Mouse (Mus musculus): ENCODE data around the gene Sdhaf1. TPM values are rescaled to one million over a fixed set of nuclear protein-coding genes. Genes with fewer than 3 reads are reported as not detected.

The Sdhaf1 gene
- polyA plus RNA-seq, 1 experiment from 2014 or later = 14.4 TPM

- Histone ChIP-seq H3K4me2 (replicated peaks; ENCODE audit: low read depth, low read length) (no peak overlapping the region), H3K4me3 (ENCODE audit: low read depth, low read length) (no peak overlapping the region), H3K9me3 (ENCODE audit: control insufficient read depth, low read depth, low read length) (no peaks in the 10 kb centered on the region), H3K27ac (ENCODE audit: low read length) (no peak overlapping the region), H3K36me3 (ENCODE audit: control insufficient read depth, insufficient read depth, low read length) (peaks cover 11% of the 10 kb centered on the region; the same call in 1 of the 2 replicates), H3K4me1 (ENCODE audit: control insufficient read depth, insufficient read depth, low read length) (peaks cover 19% of the 10 kb centered on the region), H3K9ac (replicated peaks; ENCODE audit: low read depth, low read length) (no peak overlapping the region), H3K27me3 (ENCODE audit: control insufficient read depth, insufficient read depth, low read length) (no peaks in the 10 kb centered on the region)
- ATAC-seq (ENCODE audit: insufficient number of reproducible peaks, insufficient read depth, low FRiP score, low read depth) = no peak
- 90% methylated on average over 12 of the region's 12 CpGs for WGBS
These were observed 13.6 kb downstream of the Sdhaf1 start for GRCm38 (mm10) chr7:30310136-30310535.

GRCm38 (mm10) chr7:30309395-30310129, 14.1 kb downstream of the Sdhaf1 start:
- Histone ChIP-seq H3K27ac (ENCODE audit: low read length) (no peak overlapping the region; the same call in 1 of the 2 replicates), H3K9me3 (ENCODE audit: control insufficient read depth, low read depth, low read length) (no peaks in the 10 kb centered on the region), H3K4me2 (replicated peaks; ENCODE audit: low read depth, low read length) (peak overlapping the region; percentile 88), H3K9ac (replicated peaks; ENCODE audit: low read depth, low read length) (peak overlapping the region; percentile 67; the same call in 1 of the 2 replicates), H3K36me3 (ENCODE audit: control insufficient read depth, insufficient read depth, low read length) (peaks cover 11% of the 10 kb centered on the region; the same call in 1 of the 2 replicates), H3K4me1 (ENCODE audit: control insufficient read depth, insufficient read depth, low read length) (peaks cover 16% of the 10 kb centered on the region), H3K4me3 (ENCODE audit: low read depth, low read length) (peak overlapping the region; percentile 57), H3K27me3 (ENCODE audit: control insufficient read depth, insufficient read depth, low read length) (no peaks in the 10 kb centered on the region)
- 59% methylated on average over 15 of the region's 15 CpGs for WGBS
- no peak for ATAC-seq (ENCODE audit: insufficient number of reproducible peaks, insufficient read depth, low FRiP score, low read depth)

DNA sequence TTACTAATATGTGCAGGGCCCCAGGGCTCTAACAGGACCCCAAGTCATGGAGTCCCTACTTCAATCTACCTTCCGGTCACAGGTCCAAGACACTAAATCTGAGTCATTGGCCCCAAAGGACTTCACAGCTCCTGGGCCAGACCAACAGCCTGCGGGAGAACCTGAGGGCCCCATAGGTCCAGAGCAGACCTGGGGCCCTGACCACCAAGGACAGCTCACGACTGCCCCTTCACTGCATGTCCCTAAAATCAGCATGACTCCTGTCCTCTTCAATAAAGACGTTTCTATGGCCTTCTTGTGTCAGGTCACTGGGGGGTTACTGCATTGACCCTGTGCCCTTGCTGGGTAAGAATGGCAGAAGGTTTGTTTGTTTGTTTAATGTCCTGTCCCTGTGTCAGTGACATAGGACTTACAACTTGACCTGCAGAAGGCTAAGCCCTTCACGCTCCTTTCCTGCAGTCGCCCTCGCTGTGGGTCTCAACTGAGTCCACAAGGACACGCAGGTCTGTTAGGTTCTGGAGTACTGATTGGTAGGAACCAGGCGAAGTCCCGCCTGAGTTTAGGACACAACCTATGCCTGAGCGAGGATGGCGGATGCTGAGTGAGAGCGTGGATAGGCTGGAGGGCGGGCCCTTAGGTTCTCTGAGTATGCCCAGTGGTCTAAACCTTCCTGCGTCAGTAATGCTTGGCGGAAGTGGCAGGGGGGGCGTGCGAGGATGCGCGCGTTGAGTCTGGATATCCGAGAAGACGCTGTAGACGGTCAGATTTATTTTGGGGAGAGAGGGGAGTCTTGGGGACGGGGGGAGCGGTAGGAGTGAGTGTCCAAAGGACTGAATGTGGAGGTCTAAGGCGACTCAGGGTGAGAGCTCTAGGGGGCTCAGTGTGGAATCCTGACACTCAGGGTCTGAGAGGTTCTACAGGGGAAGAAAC, 15.4 kb downstream of the Sdhaf1 start, which contains the start of gene Alkbh6:
TSS of gene Alkbh6 (plus strand) at position 642 of the 930 bp plus-strand sequence.
- WGBS = 5% methylated on average over 27 of the region's 27 CpGs

DNA sequence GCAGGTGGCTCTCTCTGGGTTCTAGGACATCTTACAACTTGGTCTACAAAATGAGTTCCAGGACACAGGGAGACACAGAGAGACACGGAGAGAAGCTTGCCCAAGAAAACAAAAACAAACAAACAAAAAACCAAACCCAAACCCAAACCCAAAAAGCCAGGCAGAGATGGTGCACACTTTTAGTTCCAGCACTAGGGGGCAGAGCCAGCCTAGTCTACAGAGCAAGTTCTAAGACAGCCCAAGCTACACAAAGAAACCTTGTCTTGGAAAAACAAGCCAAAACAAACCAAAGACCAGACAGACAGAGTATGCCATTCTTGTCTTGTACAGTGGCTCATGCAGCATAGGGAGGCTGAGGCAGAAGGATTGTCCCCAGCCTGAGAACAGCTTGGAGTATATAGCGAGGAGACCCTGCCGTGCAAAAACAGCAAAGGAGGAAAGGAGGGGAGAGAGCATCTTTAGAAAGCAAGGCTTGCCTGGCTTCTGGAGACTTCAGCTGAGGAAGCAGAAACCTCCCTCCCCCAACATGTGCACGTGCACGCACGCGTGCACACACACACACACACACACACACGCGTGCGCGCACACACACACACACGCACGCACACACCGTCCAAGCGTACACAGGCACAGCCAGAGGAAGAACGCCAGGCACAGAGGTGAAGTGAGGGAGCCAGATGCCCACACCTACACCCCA, 17.5 kb downstream of the Sdhaf1 start:
- H3K27me3 ChIP-seq (ENCODE audit: control insufficient read depth, insufficient read depth, low read length) = no peaks in the 10 kb centered on the region
- no peak overlapping the region for H3K4me2 ChIP-seq (replicated peaks; ENCODE audit: low read depth, low read length)
- H3K4me3 ChIP-seq (ENCODE audit: low read depth, low read length) = no peak overlapping the region
- WGBS = 88% methylated on average over 16 of the region's 16 CpGs
- peaks cover 25% of the 10 kb centered on the region for H3K36me3 ChIP-seq (ENCODE audit: control insufficient read depth, insufficient read depth, low read length)
- no peaks in the 10 kb centered on the region for H3K9me3 ChIP-seq (ENCODE audit: control insufficient read depth, low read depth, low read length)
- H3K9ac ChIP-seq (replicated peaks; ENCODE audit: low read depth, low read length) = no peak overlapping the region
- no peak overlapping the region for H3K27ac ChIP-seq (ENCODE audit: low read length)
- ATAC-seq (ENCODE audit: insufficient number of reproducible peaks, insufficient read depth, low FRiP score, low read depth) = no peak
- H3K4me1 ChIP-seq (ENCODE audit: control insufficient read depth, insufficient read depth, low read length) = peaks cover 9% of the 10 kb centered on the region

More for the DNA sequence above, 15.4 kb downstream of the Sdhaf1 start, which contains the start of gene Alkbh6:
- H3K27ac ChIP-seq (ENCODE audit: low read length) = peak within 1 kb of the TSS; percentile 28; the same call in 1 of the 2 replicates
- peaks cover 9% of the 10 kb centered on the region for H3K4me1 ChIP-seq (ENCODE audit: control insufficient read depth, insufficient read depth, low read length)
- H3K4me2 ChIP-seq (replicated peaks; ENCODE audit: low read depth, low read length) = peak within 1 kb of the TSS; percentile 88
- no peaks in the 10 kb centered on the region for H3K27me3 ChIP-seq (ENCODE audit: control insufficient read depth, insufficient read depth, low read length)
- peak within 1 kb of the TSS; percentile 57 for H3K4me3 ChIP-seq (ENCODE audit: low read depth, low read length)
- peak within 1 kb of the TSS; percentile 67 for H3K9ac ChIP-seq (replicated peaks; ENCODE audit: low read depth, low read length)
- H3K9me3 ChIP-seq (ENCODE audit: control insufficient read depth, low read depth, low read length) = no peaks in the 10 kb centered on the region
- peak; percentile 99 for ATAC-seq (ENCODE audit: insufficient number of reproducible peaks, insufficient read depth, low FRiP score, low read depth)
- peaks cover 15% of the 10 kb centered on the region for H3K36me3 ChIP-seq (ENCODE audit: control insufficient read depth, insufficient read depth, low read length)

- Histone ChIP-seq H3K27me3 (ENCODE audit: control insufficient read depth, insufficient read depth, low read length) (no peaks in the 10 kb centered on the region), H3K4me3 (ENCODE audit: low read depth, low read length) (no peak overlapping the region), H3K36me3 (ENCODE audit: control insufficient read depth, insufficient read depth, low read length) (peaks cover 40% of the 10 kb centered on the region), H3K4me1 (ENCODE audit: control insufficient read depth, insufficient read depth, low read length) (no peaks in the 10 kb centered on the region), H3K27ac (ENCODE audit: low read length) (no peak overlapping the region), H3K9ac (replicated peaks; ENCODE audit: low read depth, low read length) (no peak overlapping the region), H3K4me2 (replicated peaks; ENCODE audit: low read depth, low read length) (no peak overlapping the region), H3K9me3 (ENCODE audit: control insufficient read depth, low read depth, low read length) (no peaks in the 10 kb centered on the region)
- 60% methylated on average over 3 of the region's 3 CpGs for WGBS
- ATAC-seq (ENCODE audit: insufficient number of reproducible peaks, insufficient read depth, low FRiP score, low read depth) = no peak
These were observed 22.8 kb downstream of the Sdhaf1 start for GRCm38 (mm10) chr7:30300914-30301313.

DNA sequence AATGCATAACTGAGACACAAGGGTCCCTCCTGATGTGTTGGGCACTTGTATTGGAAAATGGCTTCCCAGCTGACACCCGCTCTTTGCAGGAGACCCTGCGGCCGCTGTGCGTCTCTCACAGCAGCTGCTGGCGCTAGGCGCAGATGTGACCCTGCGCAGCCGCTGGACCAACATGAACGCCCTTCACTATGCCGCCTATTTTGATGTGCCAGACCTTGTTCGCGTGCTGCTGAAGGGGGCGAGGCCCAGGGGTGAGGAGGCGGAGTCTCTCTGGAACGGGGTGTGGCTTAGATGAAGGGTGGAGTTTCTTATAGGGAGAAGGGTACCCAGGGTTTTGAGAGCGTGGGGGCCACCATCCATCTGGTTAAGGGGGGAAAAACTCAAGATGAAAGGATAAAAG, 26.4 kb downstream of the Sdhaf1 start:
- Histone ChIP-seq H3K9ac (replicated peaks; ENCODE audit: low read depth, low read length) (no peak overlapping the region), H3K27ac (ENCODE audit: low read length) (no peak overlapping the region), H3K36me3 (ENCODE audit: control insufficient read depth, insufficient read depth, low read length) (peaks cover 27% of the 10 kb centered on the region), H3K4me2 (replicated peaks; ENCODE audit: low read depth, low read length) (no peak overlapping the region), H3K4me3 (ENCODE audit: low read depth, low read length) (no peak overlapping the region), H3K4me1 (ENCODE audit: control insufficient read depth, insufficient read depth, low read length) (no peaks in the 10 kb centered on the region), H3K27me3 (ENCODE audit: control insufficient read depth, insufficient read depth, low read length) (no peaks in the 10 kb centered on the region), H3K9me3 (ENCODE audit: control insufficient read depth, low read depth, low read length) (no peaks in the 10 kb centered on the region)
- no peak for ATAC-seq (ENCODE audit: insufficient number of reproducible peaks, insufficient read depth, low FRiP score, low read depth)
- 77% methylated on average over 16 of the region's 16 CpGs for WGBS

- Histone ChIP-seq H3K4me2 (replicated peaks; ENCODE audit: low read depth, low read length) (no peak overlapping the region), H3K4me3 (ENCODE audit: low read depth, low read length) (no peak overlapping the region), H3K27me3 (ENCODE audit: control insufficient read depth, insufficient read depth, low read length) (no peaks in the 10 kb centered on the region), H3K36me3 (ENCODE audit: control insufficient read depth, insufficient read depth, low read length) (peaks cover 24% of the 10 kb centered on the region), H3K9me3 (ENCODE audit: control insufficient read depth, low read depth, low read length) (no peaks in the 10 kb centered on the region), H3K4me1 (ENCODE audit: control insufficient read depth, insufficient read depth, low read length) (no peaks in the 10 kb centered on the region), H3K27ac (ENCODE audit: low read length) (no peak overlapping the region), H3K9ac (replicated peaks; ENCODE audit: low read depth, low read length) (no peak overlapping the region)
- WGBS = 90% methylated on average over 15 of the region's 15 CpGs
- no peak for ATAC-seq (ENCODE audit: insufficient number of reproducible peaks, insufficient read depth, low FRiP score, low read depth)
These were observed 26.9 kb downstream of the Sdhaf1 start for GRCm38 (mm10) chr7:30296816-30297215.

- ATAC-seq (ENCODE audit: insufficient number of reproducible peaks, insufficient read depth, low FRiP score, low read depth) = no peak
- no peak overlapping the region for H3K9ac ChIP-seq (replicated peaks; ENCODE audit: low read depth, low read length)
- WGBS = 62% methylated on average over 10 of the region's 10 CpGs
- H3K4me1 ChIP-seq (ENCODE audit: control insufficient read depth, insufficient read depth, low read length) = no peaks in the 10 kb centered on the region
- no peaks in the 10 kb centered on the region for H3K27me3 ChIP-seq (ENCODE audit: control insufficient read depth, insufficient read depth, low read length)
- H3K4me2 ChIP-seq (replicated peaks; ENCODE audit: low read depth, low read length) = no peak overlapping the region
- peaks cover 22% of the 10 kb centered on the region for H3K36me3 ChIP-seq (ENCODE audit: control insufficient read depth, insufficient read depth, low read length)
- no peak overlapping the region for H3K4me3 ChIP-seq (ENCODE audit: low read depth, low read length)
- H3K9me3 ChIP-seq (ENCODE audit: control insufficient read depth, low read depth, low read length) = no peaks in the 10 kb centered on the region
- H3K27ac ChIP-seq (ENCODE audit: low read length) = no peak overlapping the region
These were observed 28.6 kb downstream of the Sdhaf1 start for GRCm38 (mm10) chr7:30295103-30295502.

Data from stomach, embryonic 14.5 days (tissue).